Mouse (Mus musculus) neutrophil, adult 5-6 weeks (primary cell): Measurements from ENCODE around the gene Tmem102. TPM values are rescaled to one million over a fixed set of nuclear protein-coding genes. Genes with fewer than 3 reads are reported as not detected.

Source experiments
- ATAC-seq: fragments of 151-379, 151-347 bp; 2 replicates; pipeline ENCODE4 v1.8.0; 2017; ENCODE audit warnings: mild to moderate bottlenecking, moderate TSS enrichment; ENCODE audit not compliant: insufficient number of reproducible peaks, poor library complexity, low FRiP score, severe bottlenecking; ENCODE audit errors: extremely low read depth
- total RNA-seq: library from RNA; stranded (forward); fragments of 200-1000 nt; gene quantifications from 2 replicates; pipeline ENCODE4 v1.2.3, GENCODE M21; 2017

The Tmem102 gene
- total RNA-seq, 1 experiment from 2014 or later: 0.58 TPM

DNA sequence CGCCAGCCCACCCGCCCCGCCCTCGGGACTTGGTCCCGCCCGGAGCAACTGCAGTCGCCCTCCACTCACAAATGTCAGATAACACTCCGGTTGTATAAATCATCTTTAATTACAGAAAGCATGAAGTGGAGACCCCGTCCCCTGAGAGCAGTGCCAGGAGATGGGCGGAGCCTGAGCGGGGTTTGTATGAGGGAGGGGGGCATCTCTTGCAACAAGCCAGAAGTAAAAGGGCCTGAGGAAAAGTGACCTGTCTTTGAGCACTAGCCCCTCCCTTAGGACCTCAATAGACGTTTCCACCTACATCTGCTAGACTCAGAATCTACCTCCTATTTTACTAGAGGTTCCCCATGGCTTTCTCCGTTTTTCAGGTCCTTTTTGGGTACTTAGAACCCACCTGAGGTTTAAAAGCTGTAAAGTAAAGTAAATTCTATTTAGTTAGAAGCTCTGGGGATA, 9.4 kb downstream of the Tmem102 start:
- no peak for ATAC-seq

GRCm38 (mm10) chr11:69795168-69795982, 10.0 kb downstream of the Tmem102 start, which contains the start of gene Chrnb1:
TSS of gene Chrnb1 (minus strand) at chr11:69795943.
- ATAC-seq: peak; percentile 96

- ATAC-seq: no peak
These were observed 12.0 kb downstream of the Tmem102 start for GRCm38 (mm10) chr11:69793429-69793828.

DNA sequence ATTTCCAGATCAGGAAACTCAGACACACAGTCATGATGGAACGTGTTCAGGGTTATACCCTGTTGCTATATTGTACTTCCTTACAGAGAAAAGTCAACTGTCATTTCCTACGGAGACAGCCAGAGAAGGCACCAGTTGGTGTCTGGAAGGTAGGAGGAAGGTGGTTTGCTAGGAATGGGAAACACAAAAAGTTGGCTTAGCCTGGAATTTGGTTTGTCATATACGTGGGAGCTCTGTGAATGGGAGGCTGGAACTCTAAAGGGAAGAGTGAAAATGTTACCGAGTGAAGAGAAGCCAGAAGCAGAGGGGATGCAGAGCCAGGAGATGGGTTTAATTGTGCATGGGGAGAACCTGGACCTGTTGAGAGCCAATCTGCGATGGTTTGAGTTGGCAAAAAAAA, 14.0 kb downstream of the Tmem102 start:
- ATAC-seq: no peak

DNA sequence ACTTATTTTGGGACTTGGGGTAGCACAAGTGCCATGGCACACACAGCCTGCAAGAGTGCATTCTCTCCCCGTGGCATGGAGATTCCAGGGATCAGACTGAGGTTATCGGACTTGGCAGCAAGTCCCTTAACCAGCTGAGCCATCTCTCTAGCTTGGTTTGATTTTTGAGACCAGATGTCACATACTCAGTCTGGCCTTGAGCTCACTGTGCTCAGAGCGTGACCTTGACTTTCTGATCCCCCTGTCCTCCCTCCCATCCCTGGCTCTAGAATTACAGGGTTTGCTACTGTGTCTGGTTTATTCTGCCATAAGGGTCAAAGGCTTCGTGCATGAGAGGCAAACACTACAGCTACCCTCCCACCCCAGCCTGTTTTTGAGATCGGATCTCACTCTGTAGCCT, 16.0 kb downstream of the Tmem102 start:
- ATAC-seq: no peak

DNA sequence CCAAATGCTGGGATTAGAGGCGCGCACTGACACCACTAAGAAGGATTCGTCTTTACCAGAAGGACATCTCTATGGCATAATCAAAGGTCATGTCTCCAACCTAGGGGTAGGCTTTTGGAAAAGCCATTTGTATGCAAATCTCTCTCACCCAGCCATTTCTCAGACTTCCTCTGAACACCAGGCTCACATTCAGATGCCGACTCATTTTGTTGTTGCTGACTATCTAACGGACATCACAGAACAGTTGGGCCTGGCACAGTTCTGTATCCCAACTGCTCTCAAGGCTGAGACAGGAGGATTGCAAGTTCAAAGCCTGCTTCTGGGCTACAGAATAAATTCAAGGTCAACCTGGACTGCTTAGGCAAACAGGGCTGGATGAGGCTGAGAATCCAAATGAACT, 18.1 kb downstream of the Tmem102 start:
- no peak for ATAC-seq

DNA sequence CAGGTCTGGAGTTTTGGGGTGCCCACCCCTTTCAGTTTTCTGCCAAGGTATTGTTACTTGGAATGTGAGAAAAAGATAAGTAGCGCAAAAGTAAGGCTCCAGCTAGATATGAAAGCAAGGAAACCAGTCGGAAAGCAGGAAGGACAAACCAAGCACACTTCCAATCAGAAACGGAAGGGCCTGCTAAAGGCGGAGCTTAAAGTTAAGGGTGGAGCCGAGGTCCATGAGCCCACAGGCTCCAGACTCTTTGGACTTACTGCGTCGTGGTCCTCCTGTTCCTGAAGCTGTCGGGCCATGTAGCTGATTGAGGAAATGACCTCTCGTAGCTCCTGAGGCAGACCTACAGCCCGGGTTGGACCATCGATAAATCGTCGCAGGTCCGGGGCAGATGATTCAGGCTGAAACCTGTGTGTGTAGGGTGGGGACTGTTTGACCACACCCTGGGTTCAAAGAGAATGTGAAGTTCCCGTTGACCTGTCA, 20.6 kb downstream of the Tmem102 start:
- ATAC-seq: no peak

GRCm38 (mm10) chr11:69781828-69782227, 23.6 kb downstream of the Tmem102 start:
- ATAC-seq: no peak

- ATAC-seq: no peak
These were observed 26.4 kb downstream of the Tmem102 start for GRCm38 (mm10) chr11:69778985-69779384.

GRCm38 (mm10) chr11:69778258-69778982, 27.0 kb downstream of the Tmem102 start:
- no peak for ATAC-seq

DNA sequence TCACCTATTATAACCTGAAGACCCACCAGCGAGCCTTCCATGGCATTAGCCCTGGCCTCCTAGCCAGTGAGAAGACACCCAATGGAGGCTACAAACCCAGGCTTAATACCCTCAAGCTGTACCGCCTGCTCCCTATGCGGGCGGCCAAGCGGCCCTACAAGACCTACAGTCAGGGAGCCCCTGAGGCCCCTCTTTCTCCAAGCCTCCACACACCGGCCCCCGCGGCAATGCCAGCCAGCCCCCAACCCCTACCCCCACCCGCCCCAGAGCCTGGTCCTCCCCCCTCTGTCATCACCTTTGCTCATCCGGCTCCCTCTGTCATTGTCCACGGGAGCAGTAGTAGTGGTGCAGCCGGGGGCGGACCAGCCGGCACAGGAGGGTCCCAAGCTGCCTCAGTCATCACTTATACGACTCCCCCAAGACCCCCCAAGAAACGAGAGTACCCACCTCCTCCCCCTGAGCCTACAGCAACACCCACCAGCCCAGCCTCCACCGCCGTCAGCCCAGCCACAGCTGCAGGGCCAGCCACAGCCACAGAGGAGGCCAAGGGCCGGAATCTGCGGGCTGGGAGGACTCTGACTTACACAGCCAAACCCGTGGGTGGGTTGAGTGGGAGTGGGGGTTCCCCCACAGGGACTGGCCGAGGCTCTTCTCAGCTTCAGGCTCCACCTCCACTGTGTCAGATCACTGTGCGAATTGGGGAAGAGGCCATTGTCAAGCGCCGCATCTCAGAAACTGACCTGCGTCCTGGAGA, 27.7 kb downstream of the Tmem102 start:
- ATAC-seq: peak; percentile 14; the same call in 1 of the 2 replicates

DNA sequence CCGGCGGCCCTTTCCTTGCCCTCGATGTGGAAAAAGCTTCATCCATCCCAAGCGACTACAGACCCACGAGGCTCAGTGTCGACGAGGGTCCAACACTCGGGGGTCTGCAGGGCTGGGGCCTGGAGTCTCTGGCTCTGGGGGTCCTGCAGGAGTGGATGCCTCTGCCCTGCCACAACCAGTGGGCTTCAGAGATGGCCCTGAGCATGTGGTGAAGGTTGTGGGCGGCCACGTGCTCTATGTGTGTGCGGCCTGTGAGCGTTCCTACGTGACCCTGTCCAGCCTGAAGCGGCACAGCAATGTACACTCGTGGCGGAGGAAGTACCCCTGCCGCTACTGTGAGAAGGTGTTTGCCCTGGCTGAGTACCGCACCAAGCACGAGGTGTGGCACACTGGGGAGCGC, 28.9 kb downstream of the Tmem102 start:
- ATAC-seq: no peak

DNA sequence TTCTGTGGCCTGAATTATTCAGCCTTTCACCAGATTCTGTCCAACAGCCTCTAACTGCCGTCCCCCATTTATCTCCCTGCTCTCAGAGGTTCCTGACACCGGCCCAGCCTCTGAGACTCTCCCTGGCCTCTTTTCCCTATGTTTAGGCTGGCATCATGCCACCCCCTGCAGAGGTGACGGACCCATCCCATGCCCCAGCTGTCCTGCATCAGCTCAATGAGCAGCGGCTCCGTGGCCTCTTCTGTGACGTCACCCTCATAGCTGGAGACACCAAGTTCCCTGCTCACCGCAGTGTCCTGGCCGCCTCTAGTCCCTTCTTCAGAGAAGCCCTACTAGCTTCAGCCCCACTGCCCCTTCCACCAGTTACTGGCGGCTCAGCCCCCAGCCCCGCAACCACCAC, 29.7 kb downstream of the Tmem102 start:
- ATAC-seq: no peak

DNA sequence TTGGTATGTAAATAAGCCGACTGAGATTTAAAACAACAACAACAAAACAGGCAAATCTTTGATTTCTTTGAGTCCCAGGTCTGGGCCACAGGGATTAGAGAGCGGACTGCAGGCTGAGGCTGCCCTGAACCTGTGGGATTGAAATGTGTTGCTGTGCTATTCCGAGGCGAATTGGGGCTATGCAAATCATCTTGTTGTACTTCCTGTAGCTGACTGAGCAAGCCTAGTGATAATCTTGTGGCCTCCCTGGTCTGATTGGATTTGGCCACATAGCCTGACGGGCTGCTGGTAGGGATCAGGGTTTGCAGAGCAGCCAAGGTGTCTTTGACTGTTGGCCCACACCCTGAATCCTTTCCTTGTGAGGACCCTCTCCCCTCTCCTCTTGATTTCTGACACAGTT, 30.5 kb downstream of the Tmem102 start:
- ATAC-seq: peak; percentile 43; the same call in 1 of the 2 replicates

DNA sequence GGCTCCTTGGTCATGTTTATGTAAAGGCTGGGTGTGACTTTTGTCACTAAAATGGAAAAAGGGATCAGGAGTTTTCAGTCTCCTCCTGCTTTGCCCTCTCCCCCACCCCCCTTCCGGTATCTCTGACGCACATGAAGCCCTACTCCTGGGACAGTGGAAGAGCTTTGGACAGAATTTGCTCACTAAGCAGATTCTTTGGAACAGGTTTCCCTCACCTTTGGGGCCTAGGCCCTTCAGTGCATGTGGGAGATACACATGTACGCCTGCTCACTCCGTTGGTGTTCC, 37.9 kb downstream of the Tmem102 start:
- ATAC-seq: no peak

DNA sequence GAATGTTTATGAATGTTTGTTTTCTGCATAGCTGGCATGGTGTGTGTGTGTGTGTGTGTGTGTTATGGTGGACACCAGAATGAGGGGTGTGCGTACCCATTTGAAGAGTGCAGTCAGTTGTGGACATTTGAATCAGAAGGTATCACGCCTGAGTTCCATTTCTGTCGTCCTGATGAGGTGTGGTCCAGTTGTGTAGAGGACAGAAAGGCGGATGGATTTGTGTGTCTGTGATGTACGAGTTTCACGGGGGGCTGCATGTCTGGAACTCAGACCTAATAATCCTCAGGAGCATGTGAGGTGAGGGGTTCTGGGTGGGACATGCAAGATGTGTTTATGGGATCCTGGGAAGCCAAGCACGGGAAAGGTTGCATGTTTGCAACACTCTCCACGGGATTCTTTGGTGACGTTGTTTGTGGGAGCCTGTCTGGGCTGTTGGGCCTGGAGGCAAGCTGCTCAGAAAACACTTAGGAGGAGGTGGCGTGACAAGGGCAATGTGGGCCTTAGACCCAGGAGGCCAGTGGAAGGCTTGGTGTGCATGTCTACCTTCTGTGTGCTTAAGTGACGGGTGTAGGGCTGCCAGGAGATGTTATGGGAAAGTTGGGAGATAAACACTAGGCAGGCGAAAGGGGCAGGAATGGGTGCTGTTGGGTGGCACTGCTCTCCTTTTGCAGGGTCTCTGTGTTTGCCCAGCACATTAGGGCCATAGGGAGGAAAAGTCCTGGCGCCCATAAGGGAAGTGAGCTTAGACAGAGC, 38.4 kb downstream of the Tmem102 start:
- no peak for ATAC-seq

- ATAC-seq: peak; percentile 58; the same call in 1 of the 2 replicates
These were observed 39.3 kb downstream of the Tmem102 start for GRCm38 (mm10) chr11:69766126-69766609.

- ATAC-seq: peak; percentile 36
These were observed 40.0 kb downstream of the Tmem102 start, which contains the start of gene Zbtb4 for GRCm38 (mm10) chr11:69765221-69766125. TSS of gene Zbtb4 (plus strand) at chr11:69765912.
